Mouse (Mus musculus) neural tube, embryonic 13.5 days (tissue): ENCODE results near the gene Cela3b. TPM values are rescaled to one million over a fixed set of nuclear protein-coding genes. Genes with fewer than 3 reads are reported as not detected.

Experiments used
- ATAC-seq: fragments of 200-750 bp; cut with Nextera tagmentation; 2 replicates; pipeline ENCODE4 v1.8.0; 2017; ENCODE audit warnings: low read depth, mild to moderate bottlenecking, moderate TSS enrichment, moderate library complexity
- H3K27ac ChIP-seq: fragments of 300-500 bp; sonication (generic); replicated peaks from 2 replicates; pipeline ENCODE4 v1.5.1; 2015; ENCODE audit warnings: moderate library complexity, mild to moderate bottlenecking, inconsistent platforms
- H3K27me3 ChIP-seq: fragments of 300-500 bp; sonication (generic); 2 replicates; pipeline ENCODE4 v1.6.1; 2015; ENCODE audit warnings: mild to moderate bottlenecking, inconsistent platforms
- H3K36me3 ChIP-seq: fragments of 300-500 bp; sonication (generic); 2 replicates; pipeline ENCODE4 v1.6.1; 2015; ENCODE audit warnings: mild to moderate bottlenecking, inconsistent platforms
- H3K4me1 ChIP-seq: fragments of 300-500 bp; sonication (generic); replicated peaks from 2 replicates; pipeline ENCODE4 v1.6.1; 2015; ENCODE audit warnings: inconsistent platforms
- H3K4me2 ChIP-seq: fragments of 300-500 bp; sonication (generic); 2 replicates; pipeline ENCODE4 v1.6.1; 2015; ENCODE audit warnings: inconsistent platforms, mild to moderate bottlenecking, moderate library complexity
- H3K4me3 ChIP-seq: fragments of 300-500 bp; sonication (generic); 2 replicates; pipeline ENCODE4 v1.5.1; 2015; ENCODE audit warnings: mild to moderate bottlenecking, inconsistent platforms
- H3K9ac ChIP-seq: fragments of 300-500 bp; sonication (generic); 2 replicates; pipeline ENCODE4 v1.6.1; 2015; ENCODE audit warnings: moderate library complexity, mild to moderate bottlenecking, inconsistent platforms
- H3K9me3 ChIP-seq: fragments of 300-500 bp; sonication (generic); 2 replicates; pipeline ENCODE4 v1.6.1; 2016; ENCODE audit warnings: inconsistent platforms
- WGBS: fragments of 180-500 bp; shearing (Covaris S2); methylation state at CpG from one replicate; pipeline ENCODE4 v1.1.7; 2015; 5-methylcytosine and 5-hydroxymethylcytosine counted together
- polyA plus RNA-seq: library from polyadenylated mRNA; unstranded; fragments of >200 nt; fragmentation: Nextera tagmentation; extraction: Ambion mirVana; gene quantifications from 2 replicates; pipeline ENCODE4 v1.2.1, GENCODE M21; 2015

The Cela3b gene
- polyA plus RNA-seq, 1 experiment from 2014 or later: not detected

DNA sequence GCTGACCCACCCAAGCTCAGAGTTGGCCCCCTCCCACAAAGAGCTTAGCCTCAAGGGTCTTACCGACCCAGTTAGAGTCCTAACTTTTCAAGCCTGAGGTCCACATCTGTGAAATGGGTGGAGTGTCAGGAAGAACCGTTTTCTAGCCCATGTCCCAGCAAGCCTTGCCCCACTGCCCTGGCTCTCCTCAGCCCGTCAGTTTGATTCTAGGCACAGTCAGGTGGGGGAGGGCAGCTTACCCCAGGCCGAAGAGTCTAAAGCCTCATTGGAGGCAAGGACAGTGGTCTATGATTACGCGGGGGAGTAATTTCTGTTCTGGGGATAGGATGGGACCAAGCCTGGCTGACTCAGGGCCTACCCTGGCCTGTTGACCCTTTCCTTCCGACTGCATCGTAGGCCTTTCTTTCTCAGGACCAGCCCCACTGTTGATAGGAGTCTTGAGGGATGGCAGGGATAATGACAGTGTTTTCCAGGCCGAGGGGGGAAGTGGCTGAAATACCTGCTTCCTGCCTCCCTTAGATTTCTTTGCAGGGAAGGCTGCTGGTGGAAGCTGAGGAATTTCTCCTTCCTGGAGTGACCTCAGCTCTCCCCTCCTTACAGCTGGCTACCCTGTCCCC lies 40.5 kb upstream of the Cela3b start:
- peaks cover 52% of the 10 kb centered on the region for H3K4me1 ChIP-seq
- whole genome bisulfite sequencing: 72% methylated on average over 9 of the region's 9 CpGs
- peak overlapping the region; percentile 57 for H3K4me3 ChIP-seq
- H3K4me2 ChIP-seq: peak overlapping the region; percentile 93
- no peaks in the 10 kb centered on the region for H3K36me3 ChIP-seq
- H3K9ac ChIP-seq: peak overlapping the region; percentile 17; the same call in 1 of the 2 replicates
- no peaks in the 10 kb centered on the region; the same call in 1 of the 2 replicates for H3K27me3 ChIP-seq
- H3K27ac ChIP-seq: 0 out of 2 replicates have a peak overlapping the region, but pooled peaks have one; percentile 18
- H3K9me3 ChIP-seq: no peaks in the 10 kb centered on the region
- no peak for ATAC-seq

DNA sequence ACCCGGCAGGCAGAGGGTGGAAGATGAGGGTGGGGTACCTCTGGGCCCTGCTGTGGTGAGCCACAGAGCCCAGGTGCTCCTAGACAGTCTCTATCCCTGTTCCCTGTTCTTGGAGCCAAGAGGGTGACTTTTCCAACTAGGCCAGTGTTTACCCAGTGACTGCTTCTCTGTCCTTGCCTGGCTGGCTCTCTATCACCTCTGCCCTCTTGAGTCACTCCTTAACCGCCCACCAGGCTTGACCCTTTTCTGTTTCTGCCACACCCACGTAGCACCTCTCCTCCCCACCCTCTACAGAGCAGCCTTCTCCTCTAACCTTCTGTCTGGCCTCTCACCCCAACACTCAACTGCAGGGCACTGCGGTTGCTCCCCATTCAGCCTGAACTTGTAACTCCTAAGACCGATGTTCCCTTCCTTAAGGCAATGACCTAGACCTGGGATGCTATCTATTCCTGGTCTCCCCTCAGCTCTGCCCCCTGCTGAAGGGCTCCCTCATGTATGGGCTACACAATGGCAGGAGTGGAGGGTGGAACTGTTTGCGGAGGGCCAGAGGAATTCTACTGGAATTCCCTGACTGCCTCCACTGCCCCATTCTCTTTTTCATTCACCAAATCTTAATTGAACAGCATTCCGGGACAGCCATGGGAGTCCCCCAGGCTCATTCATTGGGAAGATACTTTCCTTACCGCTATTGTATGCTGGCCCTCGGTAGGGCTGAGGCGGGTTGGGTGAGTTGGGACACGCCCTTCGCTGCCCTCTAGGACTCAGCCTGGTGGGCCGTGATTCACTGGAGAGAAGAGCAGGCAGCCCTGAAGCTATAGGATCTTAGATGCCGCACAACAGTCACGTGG lies 39.7 kb upstream of the Cela3b start:
- Histone ChIP-seq H3K9ac (peak overlapping the region; percentile 70; the same call in 1 of the 2 replicates), H3K4me3 (peak overlapping the region; percentile 57), H3K27me3 (no peaks in the 10 kb centered on the region; the same call in 1 of the 2 replicates), H3K4me2 (peak overlapping the region; percentile 93), H3K9me3 (no peaks in the 10 kb centered on the region), H3K36me3 (no peaks in the 10 kb centered on the region), H3K27ac (0 out of 2 replicates have a peak overlapping the region, but pooled peaks have one; percentile 18), H3K4me1 (peaks cover 53% of the 10 kb centered on the region)
- 30% methylated on average over 15 of the region's 15 CpGs for WGBS
- no peak for ATAC-seq

DNA sequence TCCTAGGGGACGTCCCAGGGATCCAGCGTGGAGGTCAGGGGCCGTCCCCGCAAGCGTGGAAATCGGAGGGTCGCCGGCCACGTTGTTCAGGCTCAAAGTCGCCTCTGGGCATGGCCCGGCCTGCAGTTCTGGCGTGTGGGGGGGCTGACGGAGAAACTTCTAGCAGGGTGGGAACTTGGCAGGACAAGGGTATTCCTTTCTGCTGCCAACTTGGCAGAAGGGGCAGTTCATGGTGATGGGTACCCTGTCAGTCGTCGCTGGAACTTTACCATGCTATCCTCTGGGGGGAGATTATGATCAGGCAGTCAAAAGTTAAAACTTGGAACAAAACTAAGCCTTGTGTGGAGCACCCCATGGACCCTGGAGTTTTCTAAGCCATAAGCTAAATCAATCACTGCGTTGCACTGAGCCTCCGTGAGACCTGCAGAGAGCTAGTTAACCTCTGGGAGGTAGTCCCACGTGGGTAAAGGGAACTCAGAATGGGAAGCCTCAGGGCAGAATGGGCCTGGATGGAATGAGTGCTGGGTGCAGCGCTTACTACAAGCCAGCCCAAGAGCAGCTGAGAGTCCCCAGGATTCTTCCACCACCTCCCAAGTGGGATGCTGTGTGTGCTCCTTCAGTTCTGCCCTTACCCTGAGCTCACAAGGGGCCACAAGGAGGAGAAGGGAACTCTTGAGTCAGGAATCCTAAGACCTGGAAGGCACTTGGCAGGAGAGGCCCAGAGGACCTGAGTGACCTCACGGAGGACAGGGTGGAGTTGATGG lies 38.9 kb upstream of the Cela3b start:
- 4% methylated on average over 20 of the region's 20 CpGs for WGBS

DNA sequence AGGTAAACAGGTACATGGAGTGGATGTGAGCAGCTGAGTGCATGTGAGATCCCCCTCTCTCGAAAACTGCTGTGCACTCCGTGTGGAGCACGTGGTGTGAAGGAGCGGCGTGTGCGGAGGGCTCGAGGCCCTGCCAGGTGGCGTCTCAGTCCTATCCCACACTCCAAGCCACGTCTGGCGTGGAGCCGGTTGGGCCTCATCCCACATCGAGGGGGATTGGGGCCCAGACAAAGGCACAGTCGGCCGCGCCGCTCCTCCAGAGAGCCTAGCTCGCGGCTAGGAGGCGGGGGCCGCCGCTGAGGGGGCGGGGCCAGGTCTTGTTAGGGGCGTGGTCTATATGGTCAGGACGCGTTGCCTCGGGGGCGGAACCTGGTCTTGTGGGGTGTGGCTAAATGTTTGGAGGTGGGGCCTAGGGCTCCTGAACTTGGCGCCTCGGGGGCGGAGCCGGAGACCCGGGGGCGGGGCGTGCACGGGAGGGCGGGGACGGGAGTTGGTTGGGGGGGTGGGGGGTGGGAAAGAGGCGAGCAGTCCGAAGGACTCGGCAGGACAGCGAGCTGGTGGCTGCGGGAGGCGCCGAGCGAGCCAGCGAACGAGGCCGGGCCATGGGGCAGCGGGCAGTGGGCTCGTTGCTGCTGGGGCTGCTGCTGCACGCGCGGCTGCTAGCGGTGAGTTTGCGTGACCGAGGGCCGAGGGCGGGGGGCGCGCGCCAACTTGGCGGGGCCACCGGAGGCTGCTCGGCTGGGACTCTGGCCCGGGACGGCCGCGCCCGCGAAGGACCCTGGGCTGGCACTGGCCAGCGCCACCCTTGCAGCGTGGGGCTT lies 38.1 kb upstream of the Cela3b start, which contains the start of gene Hspg2:
TSS of gene Hspg2 (plus strand) at position 510 of the 821 bp plus-strand sequence.
- Histone ChIP-seq H3K9ac (peak within 1 kb of the TSS; percentile 70), H3K4me3 (peak within 1 kb of the TSS; percentile 57), H3K27ac (peak within 1 kb of the TSS; percentile 71), H3K4me2 (peak within 1 kb of the TSS; percentile 93), H3K27me3 (no peaks in the 10 kb centered on the region; the same call in 1 of the 2 replicates), H3K9me3 (no peaks in the 10 kb centered on the region), H3K4me1 (peaks cover 50% of the 10 kb centered on the region), H3K36me3 (no peaks in the 10 kb centered on the region)
- WGBS: 1% methylated on average over 72 of the region's 72 CpGs
- ATAC-seq: peak; percentile 89

More for the DNA sequence above, 38.9 kb upstream of the Cela3b start:
- Histone ChIP-seq H3K36me3 (no peaks in the 10 kb centered on the region), H3K27ac (peak overlapping the region; percentile 71), H3K4me2 (peak overlapping the region; percentile 93), H3K9me3 (no peaks in the 10 kb centered on the region), H3K4me3 (peak overlapping the region; percentile 57), H3K27me3 (no peaks in the 10 kb centered on the region; the same call in 1 of the 2 replicates), H3K4me1 (peaks cover 57% of the 10 kb centered on the region), H3K9ac (peak overlapping the region; percentile 70)
- peak; percentile 24; the same call in 1 of the 2 replicates for ATAC-seq

DNA sequence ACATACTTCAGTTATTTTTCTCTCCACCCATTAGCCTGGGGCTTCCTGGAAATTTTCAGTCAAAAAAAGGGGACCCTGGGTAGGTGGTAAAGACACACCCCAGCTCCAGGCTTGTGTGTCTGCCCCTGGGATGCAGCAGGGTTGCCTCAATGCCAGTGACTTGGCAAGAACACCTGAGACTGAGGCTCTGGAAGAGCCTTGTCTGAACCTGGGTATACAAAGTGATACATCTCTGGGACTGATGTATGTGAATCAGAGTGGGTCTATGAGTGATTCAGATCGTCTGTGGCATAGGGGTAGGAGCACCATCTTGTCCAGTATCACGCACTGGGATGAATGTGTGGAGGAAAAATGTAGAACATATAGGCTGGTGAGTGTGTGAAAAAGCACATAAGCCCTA lies 37.2 kb upstream of the Cela3b start:
- Histone ChIP-seq H3K27me3 (no peaks in the 10 kb centered on the region; the same call in 1 of the 2 replicates), H3K36me3 (no peaks in the 10 kb centered on the region), H3K4me2 (no peak overlapping the region), H3K4me3 (no peak overlapping the region), H3K4me1 (peaks cover 45% of the 10 kb centered on the region), H3K27ac (no peak overlapping the region), H3K9ac (no peak overlapping the region), H3K9me3 (no peaks in the 10 kb centered on the region)
- 90% methylated on average over 2 of the region's 2 CpGs for WGBS
- no peak for ATAC-seq

DNA sequence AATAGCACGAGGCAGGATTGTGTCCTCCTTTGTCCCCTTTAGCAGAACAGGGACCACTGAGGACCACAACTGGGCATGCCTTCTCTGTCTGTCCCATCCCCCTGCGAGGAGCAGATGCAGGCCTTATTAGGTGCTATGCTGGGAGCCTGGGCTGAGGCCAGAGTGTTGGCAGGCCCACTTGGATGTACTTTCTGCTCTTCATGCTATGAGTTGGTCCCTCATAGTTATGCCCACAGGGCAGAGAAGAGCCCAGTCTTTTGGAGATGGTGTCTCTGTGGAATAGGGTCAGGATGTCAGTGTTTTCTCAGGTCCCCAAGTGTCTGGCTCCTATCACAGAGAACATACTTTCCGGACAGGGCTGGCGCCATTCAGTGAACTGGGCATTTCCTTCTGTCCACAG lies 36.7 kb upstream of the Cela3b start:
- 84% methylated on average over 4 of the region's 4 CpGs for WGBS

DNA sequence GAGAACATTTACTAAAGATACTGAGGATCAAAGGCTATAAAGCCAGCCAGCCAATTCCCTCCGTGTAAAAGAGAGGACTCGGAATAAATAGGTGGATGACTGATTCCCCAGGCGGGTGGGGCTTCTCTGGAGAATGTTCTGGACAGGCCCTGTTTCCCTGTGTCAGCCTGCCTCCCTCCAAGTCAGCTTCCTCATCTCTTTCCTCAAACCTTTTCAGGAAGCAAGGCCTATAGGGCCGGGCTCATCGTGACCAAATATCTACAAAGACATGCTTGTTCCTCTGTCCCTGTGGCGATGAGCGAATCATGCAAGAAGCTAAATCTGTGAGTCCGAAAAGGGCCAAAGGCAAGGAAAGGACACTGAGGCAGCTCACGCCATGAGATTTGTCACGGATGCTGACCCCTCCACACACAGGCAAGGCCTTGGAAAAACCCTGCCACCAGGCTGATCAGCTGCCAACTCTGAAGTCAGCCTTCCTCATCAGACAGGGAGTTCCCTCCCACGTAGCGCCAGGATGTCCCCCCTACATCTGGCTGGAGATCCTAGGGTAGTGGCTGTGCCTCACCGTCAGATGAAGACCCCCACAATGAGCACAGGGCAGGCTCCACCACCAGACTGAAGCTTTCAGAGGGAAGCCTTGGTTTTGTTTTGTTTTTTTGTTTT lies 34.9 kb upstream of the Cela3b start:
- ATAC-seq: no peak
- Histone ChIP-seq H3K27me3 (no peaks in the 10 kb centered on the region; the same call in 1 of the 2 replicates), H3K4me2 (no peak overlapping the region), H3K4me3 (no peak overlapping the region), H3K36me3 (no peaks in the 10 kb centered on the region), H3K9me3 (no peaks in the 10 kb centered on the region), H3K27ac (no peak overlapping the region), H3K4me1 (peaks cover 32% of the 10 kb centered on the region), H3K9ac (no peak overlapping the region)
- WGBS: 67% methylated on average over 13 of the region's 13 CpGs

More for the DNA sequence above, 36.7 kb upstream of the Cela3b start:
- peaks cover 45% of the 10 kb centered on the region for H3K4me1 ChIP-seq
- no peak overlapping the region for H3K4me2 ChIP-seq
- H3K4me3 ChIP-seq: no peak overlapping the region
- no peaks in the 10 kb centered on the region for H3K9me3 ChIP-seq
- no peak overlapping the region for H3K27ac ChIP-seq
- H3K9ac ChIP-seq: no peak overlapping the region
- ATAC-seq: no peak
- H3K36me3 ChIP-seq: no peaks in the 10 kb centered on the region
- no peaks in the 10 kb centered on the region; the same call in 1 of the 2 replicates for H3K27me3 ChIP-seq

DNA sequence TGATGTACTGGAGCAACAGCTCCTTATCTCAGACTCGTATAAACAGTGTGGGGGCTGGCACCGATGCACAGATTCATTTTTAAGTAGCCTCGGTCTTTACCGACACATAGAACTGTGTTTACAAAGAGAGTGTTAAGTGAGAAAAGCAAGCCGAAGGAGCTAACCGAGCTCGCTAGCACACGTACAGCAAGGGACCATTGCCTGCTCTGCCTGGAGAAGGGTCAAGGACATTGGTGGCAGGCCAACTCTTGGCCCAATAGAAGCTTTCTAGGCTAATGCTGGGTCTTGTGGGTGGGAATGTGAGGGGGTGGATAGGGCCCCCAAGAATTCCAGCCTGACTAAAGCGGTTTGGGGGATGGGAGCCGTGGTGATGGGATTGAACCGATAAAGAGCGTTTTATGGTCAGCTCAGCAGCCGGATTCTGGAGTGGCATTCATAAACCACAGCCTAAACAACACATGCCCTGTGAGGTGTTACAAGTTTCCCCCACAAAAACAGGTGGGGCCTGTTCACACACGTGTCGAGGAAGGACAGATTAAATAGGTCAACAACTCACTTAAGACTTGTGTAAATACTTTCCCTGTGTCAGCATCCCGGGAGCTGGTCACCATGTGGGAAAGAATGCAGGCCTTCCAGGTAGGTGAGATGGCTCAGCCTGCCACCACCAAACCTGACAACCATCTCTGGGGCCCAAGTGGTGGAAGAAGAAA lies 31.8 kb upstream of the Cela3b start:
- WGBS: 87% methylated on average over 16 of the region's 16 CpGs

DNA sequence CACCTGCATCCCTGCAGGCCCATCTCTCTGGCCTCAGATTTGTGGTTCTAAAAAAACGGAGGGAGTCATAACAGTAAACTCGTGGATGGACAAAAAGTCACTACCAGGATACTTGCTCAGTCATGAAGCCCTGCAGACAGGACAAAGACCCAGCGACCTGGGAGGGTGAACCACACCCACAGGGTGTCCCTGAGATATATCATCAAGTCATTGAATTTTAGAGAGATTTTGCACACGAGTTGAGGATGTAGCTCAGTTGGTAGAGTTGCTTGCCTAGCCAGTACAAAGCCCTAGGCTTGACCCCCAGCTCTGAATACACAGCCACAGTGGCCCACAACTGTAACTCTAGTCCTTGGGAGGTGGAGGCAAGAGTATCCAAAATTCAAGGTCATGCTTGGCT lies 30.9 kb upstream of the Cela3b start:
- no peak for ATAC-seq
- Histone ChIP-seq H3K4me3 (no peak overlapping the region), H3K27me3 (no peaks in the 10 kb centered on the region), H3K4me1 (peaks cover 7% of the 10 kb centered on the region; the same call in 1 of the 2 replicates), H3K9ac (no peak overlapping the region), H3K4me2 (no peak overlapping the region), H3K27ac (no peak overlapping the region), H3K9me3 (no peaks in the 10 kb centered on the region), H3K36me3 (no peaks in the 10 kb centered on the region)
- WGBS: 65% methylated on average over 4 of the region's 4 CpGs

More for the DNA sequence above, 31.8 kb upstream of the Cela3b start:
- no peaks in the 10 kb centered on the region for H3K36me3 ChIP-seq
- no peak overlapping the region for H3K4me2 ChIP-seq
- H3K27me3 ChIP-seq: no peaks in the 10 kb centered on the region
- H3K4me3 ChIP-seq: no peak overlapping the region
- no peak overlapping the region for H3K9ac ChIP-seq
- no peak overlapping the region for H3K27ac ChIP-seq
- no peak for ATAC-seq
- no peaks in the 10 kb centered on the region for H3K9me3 ChIP-seq
- peaks cover 7% of the 10 kb centered on the region; the same call in 1 of the 2 replicates for H3K4me1 ChIP-seq

DNA sequence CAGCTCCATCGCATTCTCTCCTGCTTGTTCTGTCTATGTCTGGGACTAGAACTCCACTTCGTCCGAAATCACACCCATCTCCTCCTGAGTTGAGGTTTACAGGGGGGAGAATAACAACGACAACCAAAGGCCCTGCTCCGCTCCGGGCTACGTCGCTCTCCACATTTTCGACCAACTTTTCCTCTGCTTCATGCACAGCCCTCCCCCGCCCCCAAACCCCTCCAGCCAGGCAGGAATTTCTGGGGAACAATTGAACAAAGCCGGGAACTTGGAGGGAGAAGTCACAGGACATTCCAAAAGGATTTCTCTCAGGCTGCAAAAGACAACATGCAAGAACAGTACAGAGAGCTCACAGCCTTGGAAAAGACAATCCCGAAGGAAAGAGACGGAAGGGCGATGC lies 30.3 kb upstream of the Cela3b start:
- H3K9ac ChIP-seq: no peak overlapping the region
- H3K4me1 ChIP-seq: peaks cover 7% of the 10 kb centered on the region; the same call in 1 of the 2 replicates
- H3K36me3 ChIP-seq: no peaks in the 10 kb centered on the region
- ATAC-seq: no peak
- no peak overlapping the region for H3K27ac ChIP-seq
- H3K9me3 ChIP-seq: no peaks in the 10 kb centered on the region
- H3K4me2 ChIP-seq: no peak overlapping the region
- no peak overlapping the region for H3K4me3 ChIP-seq
- 67% methylated on average over 14 of the region's 14 CpGs for WGBS
- no peaks in the 10 kb centered on the region for H3K27me3 ChIP-seq
